Comparison of ENCODE assay signal across 9 mouse cellular contexts in the genomic region with DNA sequence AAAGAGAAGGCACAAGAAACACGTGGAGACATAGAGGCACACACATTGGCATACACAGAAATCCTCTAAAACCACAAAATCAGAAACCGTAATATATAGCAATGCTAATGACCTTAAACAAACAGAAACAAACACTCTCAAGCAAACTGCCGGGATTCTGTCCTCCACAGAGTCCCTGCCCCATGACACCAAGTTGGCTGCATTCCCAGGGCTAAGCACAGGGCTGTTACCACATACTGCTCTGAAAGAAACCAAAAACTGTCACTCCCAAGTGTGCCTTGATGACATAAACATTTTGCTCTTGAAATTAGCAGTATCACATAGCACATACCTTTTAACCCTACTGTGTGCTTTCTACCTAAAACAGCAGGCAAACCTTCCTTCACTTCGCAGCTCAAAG.
DNase-seq lines count a peak whose midpoint lies in the region; ATAC-seq and TF ChIP-seq lines count a peak whose summit lies in the region.
"Had no signal": no experiment of that assay in that cellular context is flagged by ENCODE, and none has a peak within 500 bp of the region (broad histone marks: within the 10 kb centered on the region; RNA-seq: fewer than 3 reads in every experiment).

No protein-coding gene starts in this region.

- DNase-seq in forebrain, embryonic 11.5 days (ENCODE audit: low spot score) = no peak
- DNase-seq in heart, adult 9 months (ENCODE audit: low spot score in 2 of 2) = peak; percentile 5 to 6
- DNase-seq in kidney, postnatal 4 days = peak; percentile 78 to 79
- no peak for DNase-seq in thymus, postnatal 36 days
- no peak for DNase-seq in spleen, postnatal 10 days (ENCODE audit: low spot score in 2 of 2)
- DNase-seq in embryo, embryonic 11 days = no peak

- ATAC-seq in forebrain, embryonic 13.5 days = 0 out of 2 replicates have a peak, but pooled peaks have one; percentile 43
- ATAC-seq in forebrain, embryonic 11.5 days (replicated peaks; ENCODE audit: low FRiP score) = no peak
- ATAC-seq: intestine, embryonic 16.5 days had no signal

- H3K4me2 ChIP-seq in forebrain, embryonic 13.5 days = no peak overlapping the region
- H3K4me2 ChIP-seq in forebrain, embryonic 11.5 days (ENCODE audit: low read depth, low read length, severe bottlenecking) = no peak overlapping the region

- H3K79me2 ChIP-seq in C2C12 (ENCODE audit: control insufficient read depth, insufficient read depth) = no peaks in the 10 kb centered on the region

- TF ChIP-seq CTCF in C2C12 (IDR thresholded peaks at IDR 0.05; ENCODE audit: control insufficient read depth, insufficient read depth, insufficient read length) = no peak

- WGBS in forebrain, embryonic 13.5 days = 56% methylated on average over 4 of the region's 4 CpGs
- WGBS in forebrain, embryonic 11.5 days = 80% methylated on average over 4 of the region's 4 CpGs

- no peaks in the 10 kb centered on the region for H3K36me3 ChIP-seq in forebrain, embryonic 13.5 days (ENCODE audit: poor library complexity, severe bottlenecking)
- H3K36me3 ChIP-seq in forebrain, embryonic 11.5 days (ENCODE audit: control insufficient read depth, insufficient read depth, low read length) = no peaks in the 10 kb centered on the region
- no peaks in the 10 kb centered on the region for H3K36me3 ChIP-seq in C2C12 (ENCODE audit: control insufficient read depth, insufficient read depth)

- H3K9me3 ChIP-seq in forebrain, embryonic 13.5 days (replicated peaks) = no peaks in the 10 kb centered on the region
- no peaks in the 10 kb centered on the region for H3K9me3 ChIP-seq in forebrain, embryonic 11.5 days (ENCODE audit: control insufficient read depth, low read length)

- no peaks in the 10 kb centered on the region for H3K79me3 ChIP-seq in C2C12 (ENCODE audit: low read depth)

- H3K27me3 ChIP-seq in forebrain, embryonic 13.5 days = no peaks in the 10 kb centered on the region
- H3K27me3 ChIP-seq in forebrain, embryonic 11.5 days (ENCODE audit: control insufficient read depth, insufficient read depth, low read length) = no peaks in the 10 kb centered on the region
- H3K27me3 ChIP-seq in C2C12 (ENCODE audit: control insufficient read depth, insufficient read depth, insufficient read length) = no peaks in the 10 kb centered on the region

- no peak overlapping the region for H3K27ac ChIP-seq in forebrain, embryonic 13.5 days
- no peak overlapping the region for H3K27ac ChIP-seq in forebrain, embryonic 11.5 days (ENCODE audit: low read depth, low read length)

- H3K9ac ChIP-seq in forebrain, embryonic 13.5 days = no peak overlapping the region
- no peak overlapping the region for H3K9ac ChIP-seq in forebrain, embryonic 11.5 days (ENCODE audit: low read length)

- H3K4me1 ChIP-seq in forebrain, embryonic 13.5 days = peaks cover 11% of the 10 kb centered on the region; the same call in 1 of the 2 replicates
- no peaks in the 10 kb centered on the region for H3K4me1 ChIP-seq in forebrain, embryonic 11.5 days (replicated peaks; ENCODE audit: control insufficient read depth, insufficient read depth, low read length)

- no peak overlapping the region for H3ac ChIP-seq in C2C12 (ENCODE audit: control insufficient read depth, insufficient read length, low read depth)

- H3K4me3 ChIP-seq in forebrain, embryonic 13.5 days = no peak overlapping the region
- H3K4me3 ChIP-seq in forebrain, embryonic 11.5 days (ENCODE audit: low read depth, low read length) = no peak overlapping the region
- no peak overlapping the region for H3K4me3 ChIP-seq in C2C12 (ENCODE audit: insufficient read depth, poor library complexity, severe bottlenecking)

TF ChIP-seq in C2C12, 6 proteins besides CTCF, POLR2A, EP300 and RAD21:
- peak; percentile 38 for TF ChIP-seq CEBPB (IDR thresholded peaks at IDR 0.05; ENCODE audit: low read depth)
- TF ChIP-seq FOSL1 (IDR thresholded peaks at IDR 0.05; ENCODE audit: insufficient read depth, low read length, poor library complexity, severe bottlenecking) = no peak
- TF ChIP-seq MYOD1 (IDR thresholded peaks at IDR 0.05; ENCODE audit: control insufficient read depth, insufficient read length, low read depth) = no peak
- no peak for TF ChIP-seq MYOG (IDR thresholded peaks at IDR 0.05; ENCODE audit: control insufficient read depth, extremely low read depth, insufficient read length)
- no peak for TF ChIP-seq MAX (IDR thresholded peaks at IDR 0.05)

Comparison
In these comparisons a context has a peak if more than half of its experiments do, and no peak if none do; other contexts are left out.
1. DNase-seq: peak in heart, adult 9 months (2 of 2) and kidney, postnatal 4 days (2 of 2); none in forebrain, embryonic 11.5 days (single experiment), thymus, postnatal 36 days (0 of 2), spleen, postnatal 10 days (0 of 2) and embryo, embryonic 11 days (single experiment).